Mouse (Mus musculus): ENCODE measurements around the gene Senp8. TPM values are rescaled to one million over a fixed set of nuclear protein-coding genes. Genes with fewer than 3 reads are reported as not detected.

Gene Senp8
- polyA plus RNA-seq (2012; rRNA removed): 0.24 and 0.56 TPM in 2 replicates

GRCm38 (mm10) chr9:59750267-59751065 lies at the start of gene Senp8, which contains the start of gene Myo9a:
TSS of gene Senp8 (minus strand) at chr9:59750710.
TSS of gene Myo9a (plus strand) at chr9:59750896.

Other genes with a start within 250 kb of the Senp8 start
- 32.8 and 42.4 TPM in 2 replicates for gene Hexa, start 211.2 kb downstream of the Senp8 start, polyA plus RNA-seq (2012; rRNA removed)
- gene Tmem202, start 210.9 kb downstream of the Senp8 start, polyA plus RNA-seq (2012; rRNA removed): 0.15 and 0.20 TPM in 2 replicates
- gene Celf6, start 172.8 kb downstream of the Senp8 start, polyA plus RNA-seq (2012; rRNA removed): 1.2 and 2.2 TPM in 2 replicates
- 3.3 and 6.6 TPM in 2 replicates for gene Parp6, start 133.4 kb downstream of the Senp8 start, polyA plus RNA-seq (2012; rRNA removed)
- gene Pkm, start 94.3 kb downstream of the Senp8 start, polyA plus RNA-seq (2012; rRNA removed): 928 and 1,039 TPM in 2 replicates
- 2.1 and 2.4 TPM in 2 replicates for gene Gramd2, start 70.6 kb downstream of the Senp8 start, polyA plus RNA-seq (2012; rRNA removed)
- 0.09 and 0.24 TPM in 2 replicates for gene Myo9a, start 186 bp upstream of the Senp8 start, polyA plus RNA-seq (2012; rRNA removed)
- not detected in 2 replicates for gene Nr2e3, start 209.9 kb upstream of the Senp8 start, polyA plus RNA-seq (2012; rRNA removed)

All from stomach, adult 2 months (tissue).